Mouse (Mus musculus): ENCODE measurements at regions not wholly inside any gene's neighbourhood (a gene's known extent, or its start where the extent isn't known, plus 50 kb on each side); places are given as distances from the start of the nearest gene placed in this dataset.

DNA sequence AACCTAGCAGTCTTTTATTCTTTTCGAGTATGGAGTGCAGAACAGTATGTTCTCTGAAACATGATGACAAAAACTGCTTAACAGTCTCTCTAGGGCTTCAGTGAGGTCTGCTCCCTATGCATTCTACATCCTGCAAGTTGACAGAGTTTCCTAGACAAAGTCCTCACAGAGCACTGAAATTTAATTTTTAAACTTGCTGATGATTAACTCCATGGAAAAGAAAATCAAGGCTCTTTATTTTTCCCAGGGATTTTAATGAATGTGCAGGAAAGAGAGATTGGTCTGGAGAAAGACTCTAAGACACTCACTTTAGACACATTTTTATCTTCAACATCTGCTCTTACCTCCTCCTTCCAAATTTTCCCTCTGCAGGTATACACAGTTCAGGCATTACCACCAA, 214.9 kb upstream of the Tnp1 start:
- no peak for DNase-seq (ENCODE audit: low spot score in 2 of 2)

DNA sequence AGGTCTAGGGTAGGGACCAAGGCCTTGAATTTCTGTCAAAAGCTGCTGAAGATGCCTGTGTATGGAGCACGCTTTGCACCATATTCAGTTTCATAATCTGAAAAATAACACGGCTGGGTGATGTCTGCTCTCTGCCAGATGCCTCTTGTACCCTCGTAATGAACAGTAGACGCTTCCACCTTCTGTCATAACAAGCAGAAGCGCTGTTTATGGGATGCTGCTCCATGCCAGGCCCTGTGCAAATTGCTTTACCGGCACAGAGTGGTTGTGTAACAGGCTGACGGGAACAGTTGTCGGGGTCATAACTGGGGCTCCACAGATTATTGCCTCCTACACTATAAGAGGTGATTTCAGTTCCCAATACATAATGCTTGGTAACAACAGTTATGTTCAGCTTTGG, 211.5 kb upstream of the Tnp1 start:
- DNase-seq (ENCODE audit: low spot score in 2 of 2) = no peak

DNA sequence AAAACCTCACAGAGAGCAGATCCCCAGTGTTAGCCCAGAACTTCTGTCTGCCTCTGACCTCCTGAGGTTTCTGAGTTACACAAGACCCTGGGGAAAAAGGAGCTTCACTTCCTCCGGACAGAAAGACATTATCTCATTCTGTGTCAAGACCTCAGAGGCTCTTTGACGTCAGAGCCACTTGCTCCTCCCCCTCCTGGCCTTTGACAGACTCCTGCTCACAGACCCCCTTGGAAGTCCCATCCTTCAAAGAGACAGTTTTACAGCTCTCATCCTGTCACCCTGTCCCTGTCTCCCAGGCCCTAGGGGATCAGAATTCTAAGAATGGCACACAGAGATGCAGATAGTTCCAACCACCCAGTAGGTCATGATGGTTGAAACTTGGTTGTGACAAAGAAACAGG, 206.2 kb upstream of the Tnp1 start:
- DNase-seq (ENCODE audit: low spot score in 2 of 2) = no peak

DNA sequence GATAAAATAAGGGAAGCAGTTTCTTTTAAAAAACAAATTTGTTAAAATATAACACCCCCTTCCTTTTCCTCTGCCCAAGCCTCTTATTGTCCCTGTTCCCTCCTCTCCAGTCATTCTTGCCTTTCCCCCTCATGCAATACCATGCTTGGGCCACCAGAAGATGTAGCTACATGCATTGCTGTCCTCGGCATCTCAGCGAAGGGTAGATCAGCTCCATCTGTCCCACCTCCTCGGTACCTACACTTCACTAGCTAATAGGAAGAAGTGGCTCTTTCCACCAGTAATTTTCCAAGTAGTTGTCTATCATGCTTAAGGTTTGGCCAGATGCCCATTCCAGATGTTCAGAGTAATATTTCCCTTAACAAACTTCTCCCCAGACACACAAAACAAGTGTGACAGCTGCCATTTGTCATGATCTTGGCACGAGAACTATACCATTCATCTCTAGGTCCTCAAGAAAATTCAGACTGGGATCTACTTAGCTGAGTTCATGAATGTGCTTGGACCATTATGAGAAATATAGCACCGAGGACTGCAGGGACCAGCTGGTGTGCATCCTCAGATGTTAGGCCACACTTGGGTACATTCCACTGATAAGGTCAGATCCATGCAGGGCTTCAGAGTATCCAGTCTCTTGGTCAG, 198.7 kb upstream of the Tnp1 start:
- no peak for DNase-seq (ENCODE audit: low spot score in 2 of 2)

DNA sequence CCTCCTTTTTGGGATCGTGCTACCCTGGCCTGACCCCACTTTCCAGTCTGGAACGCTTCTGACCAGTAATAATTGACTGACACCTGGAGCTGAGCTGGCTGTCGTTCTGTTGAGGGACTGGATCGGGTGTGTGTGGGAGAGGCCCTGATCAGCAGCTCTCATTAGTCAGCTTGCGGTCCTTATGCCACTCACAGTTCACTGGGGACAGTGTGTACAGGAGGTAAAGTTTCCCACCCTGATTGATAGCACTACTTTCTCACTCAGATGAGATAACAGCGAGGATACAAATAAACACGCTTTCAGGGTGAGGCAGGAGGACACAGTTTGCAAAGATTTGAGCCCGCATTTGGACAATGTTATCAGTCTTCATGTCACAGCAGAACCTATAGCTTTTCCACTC, 191.7 kb upstream of the Tnp1 start:
- DNase-seq (ENCODE audit: low spot score in 2 of 2) = no peak

DNA sequence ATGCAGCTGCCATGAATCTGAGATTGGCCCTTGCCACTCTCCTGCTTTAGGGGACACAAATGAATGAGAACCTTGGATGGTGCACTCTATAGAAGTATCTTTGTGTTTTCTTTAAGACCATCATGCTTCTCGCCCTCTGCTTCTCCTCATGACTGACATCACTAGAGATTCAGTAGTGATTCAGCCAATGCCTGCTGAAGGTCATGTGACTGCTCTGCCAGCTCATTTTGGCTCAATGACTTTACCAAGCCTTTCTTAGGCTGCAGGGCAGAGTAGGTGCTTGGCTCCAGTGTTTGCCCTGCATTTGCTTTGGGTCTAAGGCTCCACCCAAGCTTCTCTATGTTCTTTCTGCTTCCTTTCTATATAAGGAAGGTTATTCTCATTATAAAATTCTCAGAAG, 190.1 kb upstream of the Tnp1 start:
- no peak for DNase-seq (ENCODE audit: low spot score in 2 of 2)

DNA sequence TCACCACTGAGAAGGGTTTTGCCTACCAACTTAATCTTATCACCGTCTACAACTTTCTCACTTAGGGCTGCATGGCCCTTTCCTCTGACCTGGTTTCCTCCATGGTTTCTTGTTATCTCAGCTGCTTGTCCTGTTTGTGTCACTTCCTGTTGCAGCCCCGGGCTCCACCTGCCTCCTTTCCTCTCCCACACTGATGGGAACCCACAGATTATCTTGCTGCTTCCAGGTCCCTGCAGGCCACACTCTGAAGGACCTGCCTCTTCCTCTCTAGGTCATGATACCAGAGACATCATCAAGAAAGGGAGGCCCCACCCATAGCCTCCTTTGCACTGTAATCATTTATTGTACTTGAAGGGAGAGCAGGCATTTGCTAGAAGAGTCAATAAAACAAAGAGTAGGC, 184.4 kb upstream of the Tnp1 start:
- DNase-seq (ENCODE audit: low spot score in 2 of 2) = no peak

DNA sequence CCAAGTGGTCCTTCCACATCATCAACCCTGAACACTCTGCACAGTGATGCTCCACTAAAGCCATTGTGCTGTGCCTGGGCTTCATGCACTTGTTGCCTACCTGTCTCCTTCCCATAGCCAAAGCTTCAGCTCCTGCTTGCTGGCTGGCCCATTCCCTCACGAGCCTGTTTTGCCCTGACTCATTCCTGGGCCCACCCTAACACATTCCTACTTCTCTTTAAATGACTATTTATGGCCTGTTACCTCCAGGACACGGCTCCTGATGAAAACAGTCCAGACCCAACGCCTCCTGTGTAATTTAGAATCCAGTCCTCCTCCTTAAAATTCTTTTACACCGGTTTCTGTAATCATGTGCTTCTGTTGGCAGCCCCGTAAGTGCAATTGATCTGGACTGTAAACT, 175.1 kb upstream of the Tnp1 start:
- no peak for DNase-seq (ENCODE audit: low spot score in 2 of 2)

DNA sequence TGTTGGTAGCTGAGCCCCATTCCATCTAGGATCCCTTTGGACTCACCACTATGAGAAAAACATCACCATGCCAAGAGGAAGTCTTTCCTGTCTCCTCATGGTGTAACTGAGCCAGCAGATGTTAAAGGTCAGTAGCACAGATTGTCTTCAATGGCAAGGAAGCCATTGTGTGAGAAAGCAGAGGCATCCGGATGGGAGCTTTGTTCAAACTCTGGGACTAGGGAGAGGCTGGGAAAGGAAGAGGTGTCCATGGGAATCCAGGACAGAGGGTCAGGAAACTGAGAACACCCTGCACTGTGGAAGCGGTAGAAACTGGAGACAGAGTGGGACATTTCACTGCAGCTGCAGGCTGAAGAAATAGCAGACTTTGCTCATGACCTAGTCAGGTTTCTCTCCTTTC, 173.1 kb upstream of the Tnp1 start:
- no peak for DNase-seq (ENCODE audit: low spot score in 2 of 2)

DNA sequence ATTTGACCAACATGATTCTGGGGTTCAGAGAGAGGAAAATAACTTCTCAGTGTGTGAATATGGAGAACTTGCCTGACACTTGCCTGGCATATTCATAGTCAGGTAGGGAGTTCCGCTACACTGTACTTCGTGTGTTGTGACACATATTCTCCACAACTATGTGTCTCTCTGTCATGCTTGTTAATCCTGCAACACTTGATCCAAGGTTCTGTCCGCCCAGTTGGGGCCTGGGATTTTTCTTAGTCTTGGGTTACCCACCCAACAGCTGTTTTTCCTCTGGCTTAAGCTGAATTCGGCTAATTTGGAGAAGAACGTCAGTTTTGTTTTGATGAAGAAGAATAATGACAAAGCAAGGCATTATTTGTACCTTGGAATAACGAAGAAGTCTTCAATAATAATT, 168.8 kb upstream of the Tnp1 start:
- no peak for DNase-seq (ENCODE audit: low spot score in 2 of 2)

DNA sequence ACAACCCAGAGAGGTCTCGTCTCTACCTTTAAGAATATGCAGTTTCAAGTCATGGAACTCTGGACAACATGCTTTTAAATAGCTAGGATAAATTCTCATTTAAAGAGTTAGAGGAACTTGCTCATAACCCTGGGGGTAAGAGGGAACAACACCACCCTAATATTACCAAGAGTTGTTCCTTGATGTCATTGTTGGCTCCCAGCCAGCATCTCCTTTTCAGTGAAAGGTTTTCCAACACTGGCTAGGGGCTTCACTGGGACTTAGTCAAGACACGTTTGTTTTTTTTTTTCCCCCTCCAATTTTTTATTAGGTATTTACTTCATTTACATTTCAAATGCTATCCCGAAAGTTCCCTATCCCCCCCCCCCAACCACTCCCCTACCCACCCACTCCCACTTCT, 163.1 kb upstream of the Tnp1 start:
- DNase-seq (ENCODE audit: low spot score in 2 of 2) = no peak

DNA sequence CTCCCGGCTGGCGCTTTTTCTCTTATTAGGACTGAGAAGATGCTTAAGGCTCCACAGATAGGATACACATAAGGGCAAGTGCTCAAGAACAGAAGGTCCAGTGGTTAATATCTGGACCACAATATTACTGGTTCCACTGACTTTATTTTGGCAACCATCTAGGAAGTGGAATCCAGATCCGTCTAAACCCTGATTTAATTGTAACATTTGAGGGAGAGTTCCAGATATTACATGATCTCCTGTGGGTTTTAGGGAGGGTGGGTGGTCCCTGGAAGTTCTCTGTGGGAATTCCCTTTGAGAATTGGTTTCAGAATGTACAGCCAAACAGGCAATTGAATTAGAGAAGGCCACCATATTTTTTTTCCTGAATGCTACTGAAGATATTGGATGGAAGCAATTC, 161.4 kb upstream of the Tnp1 start:
- DNase-seq (ENCODE audit: low spot score in 2 of 2) = no peak

DNA sequence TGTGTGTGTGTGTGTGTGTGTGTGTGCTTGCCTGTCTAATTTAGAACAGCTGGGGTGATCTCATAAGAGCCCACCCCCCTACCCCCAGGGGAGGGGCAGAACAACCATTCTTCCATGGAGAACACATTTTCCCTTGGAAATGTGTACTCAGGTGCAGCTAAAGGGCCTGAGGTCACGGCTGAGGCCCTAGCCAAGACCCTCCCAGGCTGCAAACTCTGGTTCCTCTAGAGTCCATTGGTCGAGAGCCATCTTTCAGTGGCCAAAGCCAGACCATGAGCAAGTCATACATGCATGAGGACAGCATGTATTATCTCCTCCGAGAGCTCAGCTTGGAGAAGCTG, 154.9 kb upstream of the Tnp1 start:
- no peak for DNase-seq (ENCODE audit: low spot score in 2 of 2)

DNA sequence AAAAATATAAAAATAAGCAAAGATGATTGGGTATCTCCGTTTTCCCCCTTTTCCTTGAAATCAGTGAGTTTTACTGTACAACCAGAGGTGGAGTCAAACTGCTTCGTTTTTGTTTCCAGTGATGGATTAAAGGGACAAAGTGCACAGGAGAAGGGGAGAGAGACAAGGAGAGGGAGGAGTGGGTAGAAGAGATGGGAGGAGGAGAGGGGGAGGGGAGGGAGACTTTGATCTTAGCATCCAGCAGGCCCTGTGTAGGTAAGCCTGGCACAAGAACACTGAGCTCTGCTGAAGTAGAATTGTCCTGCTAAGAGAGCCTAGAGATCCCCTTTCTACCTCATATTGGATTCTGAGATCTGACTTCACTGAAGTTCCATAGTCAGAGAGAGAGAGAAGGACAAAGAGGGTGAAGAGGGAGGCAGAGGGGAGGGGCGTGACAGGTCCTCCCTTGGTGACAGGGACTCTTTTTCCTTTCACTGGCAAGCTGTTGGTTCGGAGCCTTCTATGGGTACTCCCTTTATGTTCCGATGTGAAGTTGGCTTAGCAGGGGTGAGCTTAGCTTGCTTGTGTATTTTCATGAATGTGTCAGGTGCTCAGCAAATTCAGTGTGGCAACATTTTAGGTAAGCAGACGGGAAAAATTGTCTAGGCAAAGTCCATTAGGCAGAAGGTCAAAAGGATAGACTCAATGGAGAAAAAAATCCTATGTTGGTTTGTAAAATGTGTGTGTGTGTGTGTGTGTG, 154.4 kb upstream of the Tnp1 start:
- no peak for DNase-seq (ENCODE audit: low spot score in 2 of 2)

DNA sequence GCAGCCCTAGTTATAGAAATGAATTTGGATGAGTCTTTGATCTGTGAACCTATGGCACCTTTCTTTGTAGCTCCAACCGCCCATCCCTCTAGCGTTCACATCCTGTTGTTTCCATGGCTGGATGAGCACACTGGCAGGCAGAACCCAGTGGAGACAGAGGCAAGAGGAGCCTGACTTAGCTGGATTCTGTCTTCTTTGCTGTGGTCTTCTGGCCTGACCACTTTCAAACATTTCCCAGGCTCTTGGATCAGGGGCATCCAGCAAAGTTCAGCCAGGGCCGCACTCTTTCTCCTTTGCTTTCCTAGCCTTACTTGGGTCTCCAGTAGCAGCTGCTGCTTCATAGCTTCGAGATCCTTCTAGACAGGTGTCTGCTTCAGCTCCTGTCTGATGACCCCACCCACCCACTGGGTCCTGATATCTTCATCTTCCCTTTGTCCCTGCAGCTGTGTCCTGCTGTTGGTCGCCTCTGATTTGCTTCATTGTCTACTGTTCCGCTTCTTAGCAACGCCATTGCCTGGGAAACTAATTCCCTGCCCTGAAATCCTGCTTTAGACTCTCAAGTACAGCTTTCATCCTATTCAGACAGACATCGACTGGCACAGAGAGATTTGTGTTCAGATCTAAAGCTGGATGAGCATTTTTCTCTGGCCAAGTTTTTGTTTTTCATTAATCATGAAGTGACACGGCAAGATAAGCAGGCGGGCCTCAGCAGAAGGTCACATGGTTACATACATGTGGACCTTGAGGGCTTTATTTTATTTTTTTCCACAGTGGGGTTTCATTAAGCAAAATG, 153.6 kb upstream of the Tnp1 start:
- no peak for DNase-seq (ENCODE audit: low spot score in 2 of 2)

DNA sequence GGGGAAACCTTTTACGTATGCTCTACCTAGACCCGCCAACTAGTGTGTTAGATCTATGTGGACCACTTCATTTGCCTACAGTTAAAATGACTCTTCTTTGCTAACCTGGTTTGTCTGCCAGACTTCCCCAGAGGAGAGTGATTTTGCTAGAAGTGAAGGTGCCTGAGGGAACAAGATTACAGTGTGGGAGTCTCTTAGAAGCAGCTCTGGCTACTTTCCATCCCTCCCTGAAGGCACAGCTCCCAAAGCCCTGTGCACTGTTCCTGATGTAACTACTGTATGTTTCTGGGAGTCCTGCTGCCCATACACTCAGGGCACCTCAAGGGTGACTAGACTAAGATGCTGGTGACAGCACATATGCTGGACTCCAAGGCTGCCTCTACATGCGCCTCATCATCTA, 144.5 kb upstream of the Tnp1 start:
- DNase-seq (ENCODE audit: low spot score in 2 of 2) = no peak

DNA sequence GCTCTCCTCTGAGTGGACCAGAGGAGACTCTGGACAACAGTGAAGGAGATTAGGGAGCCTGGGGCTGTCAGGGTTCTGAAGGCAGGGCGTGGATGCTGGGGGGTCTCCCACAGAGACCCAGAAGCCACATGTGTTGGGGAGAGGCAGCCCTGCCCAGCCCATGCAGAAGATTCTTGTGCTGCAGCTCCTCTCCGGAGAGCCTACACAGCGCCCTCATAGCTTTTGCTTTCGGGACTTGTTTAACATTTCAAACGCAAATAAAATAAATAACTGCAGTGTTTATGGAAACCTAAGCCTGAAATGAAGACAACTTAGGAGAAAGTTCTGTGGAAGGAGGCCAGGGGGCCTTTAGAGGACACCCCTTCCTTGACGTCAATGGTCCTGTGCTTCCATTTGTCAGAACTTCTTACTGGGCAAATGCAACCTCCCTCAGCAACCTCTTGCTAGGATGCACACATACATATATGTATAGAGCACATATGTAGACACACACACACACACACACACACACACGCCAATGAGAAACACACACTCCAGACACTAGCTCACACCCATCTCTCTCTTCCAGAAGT, 143.8 kb upstream of the Tnp1 start:
- DNase-seq (ENCODE audit: low spot score in 2 of 2) = no peak

DNA sequence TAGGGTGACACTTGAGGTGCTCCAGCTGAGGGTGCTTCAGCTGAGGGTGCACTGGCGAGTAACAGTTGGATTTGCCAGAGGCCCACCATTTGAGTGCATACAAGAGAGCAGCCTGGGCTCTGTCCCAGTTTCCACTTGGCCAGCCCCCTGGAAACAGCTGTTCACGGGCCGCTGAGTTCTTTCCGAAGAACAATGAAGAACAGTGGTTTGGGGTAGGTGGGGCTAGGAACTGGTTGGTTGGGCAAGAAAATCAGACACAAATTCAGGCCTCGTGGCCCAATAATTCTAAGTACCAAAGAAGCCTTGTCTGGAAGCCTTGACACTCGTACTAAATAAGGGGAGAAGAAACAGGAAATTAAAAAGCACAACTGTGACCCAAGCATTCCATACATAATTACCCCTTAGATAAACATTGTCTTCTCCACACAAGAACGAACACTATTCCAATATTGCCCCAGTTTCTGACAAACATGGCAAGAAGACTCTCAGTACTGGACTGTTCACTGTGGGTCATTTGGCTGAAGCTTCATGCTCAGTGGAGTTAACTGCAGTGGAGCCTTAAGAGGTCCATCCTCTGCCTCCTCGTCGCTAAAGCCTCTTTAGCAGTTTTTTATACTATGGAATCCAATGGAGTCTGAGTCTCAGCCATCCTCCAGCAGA, 137.9 kb upstream of the Tnp1 start:
- no peak for DNase-seq (ENCODE audit: low spot score in 2 of 2)

DNA sequence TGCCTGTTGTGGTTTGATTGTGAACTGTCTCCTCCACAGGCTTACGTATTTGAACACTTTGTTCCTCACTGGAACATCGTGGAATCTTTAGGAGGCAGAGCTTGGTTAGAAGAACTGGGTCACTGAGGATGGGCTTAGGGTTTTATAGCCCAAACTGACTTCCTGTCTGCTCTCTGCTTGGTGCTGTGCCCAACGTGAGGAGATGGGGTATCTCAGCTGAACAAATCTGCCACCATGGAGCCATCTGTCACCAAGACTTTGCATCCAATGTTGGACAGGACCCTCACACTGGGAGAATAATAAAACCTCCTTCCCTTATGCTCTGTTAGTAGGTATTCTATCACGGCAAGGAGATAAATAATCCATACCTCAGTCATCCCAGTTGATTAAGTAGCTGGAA, 134.2 kb upstream of the Tnp1 start:
- DNase-seq (ENCODE audit: low spot score in 2 of 2) = no peak

DNA sequence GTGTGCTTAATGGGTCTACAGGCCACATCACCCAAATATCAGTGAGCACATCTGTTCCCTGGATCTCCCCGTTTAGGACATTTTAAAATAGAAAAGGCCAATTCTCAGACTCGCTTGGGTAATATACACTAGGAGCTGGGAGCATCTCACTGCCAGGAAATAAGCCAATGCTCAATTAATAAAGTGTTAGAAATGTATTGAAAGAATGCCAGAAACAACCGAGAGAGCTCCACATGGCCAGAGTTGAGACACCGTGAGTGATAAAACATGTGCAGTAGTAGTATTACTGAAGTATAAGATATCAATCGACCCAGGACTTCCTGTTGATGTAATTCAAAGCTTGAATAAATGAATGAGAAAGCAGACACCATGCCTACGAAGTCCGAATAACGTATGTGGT, 127.1 kb upstream of the Tnp1 start:
- no peak for DNase-seq (ENCODE audit: low spot score in 2 of 2)

DNA sequence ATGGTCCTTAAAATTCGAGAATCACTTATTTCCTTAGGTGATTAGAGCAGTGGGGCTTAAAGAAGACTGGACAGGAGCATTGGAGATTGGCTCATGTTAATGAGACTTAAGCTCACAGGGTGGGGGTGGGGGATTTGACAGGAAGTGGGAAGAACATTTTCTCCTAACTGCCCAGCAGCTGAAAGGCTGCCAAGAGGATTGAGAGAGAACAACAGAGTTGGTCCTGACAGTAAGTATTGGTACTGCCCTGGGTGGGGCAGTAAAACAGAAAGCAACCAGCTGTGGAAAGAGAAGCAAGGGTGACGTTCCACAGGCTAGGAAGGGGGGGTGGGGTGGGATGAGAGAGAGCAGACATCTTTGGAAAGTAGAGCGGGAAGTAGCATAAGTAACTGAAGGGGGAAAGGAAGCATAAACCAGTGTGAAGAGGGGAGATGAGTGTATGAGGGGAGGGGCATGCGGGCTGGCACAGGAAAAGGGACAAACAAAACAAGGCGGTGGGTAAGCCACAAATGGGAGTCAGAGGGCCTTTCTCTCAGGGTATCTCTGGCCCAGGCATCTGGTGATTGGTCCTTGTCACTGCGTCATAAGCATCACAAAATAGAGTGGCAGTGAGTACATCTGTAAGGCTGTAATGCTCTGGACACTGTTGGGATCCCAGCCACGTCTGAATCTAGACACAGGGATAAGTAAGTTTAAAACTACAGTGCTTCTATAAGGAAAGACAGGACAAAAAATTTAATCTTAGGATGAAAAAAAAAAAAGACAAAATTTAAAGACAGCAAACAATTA, 125.0 kb upstream of the Tnp1 start:
- DNase-seq (ENCODE audit: low spot score in 2 of 2) = no peak

All from cerebellum, postnatal 4 days (tissue).